26 mouse cellular contexts compared by ENCODE assay signal in genomic region chr7:117698551-117699114, GRCm38 (mm10).
DNase-seq lines count a peak whose midpoint lies in the region; ATAC-seq lines count a peak whose summit lies in the region.
"Had no signal": no experiment of that assay in that cellular context is flagged by ENCODE, and none has a peak within 500 bp of the region (broad histone marks: within the 10 kb centered on the region; RNA-seq: fewer than 3 reads in every experiment).

No protein-coding gene starts in this region.

- H3K27ac ChIP-seq in forebrain, embryonic 13.5 days, result 0 out of 2 replicates have a peak overlapping the region, but pooled peaks have one; percentile 78
- no peak overlapping the region for H3K27ac ChIP-seq in forebrain, embryonic 10.5 days
- H3K27ac ChIP-seq: embryonic facial prominence, embryonic 12.5 days; embryonic facial prominence, embryonic 15.5 days; gastrocnemius, adult 2 months had no signal

- 95% methylated on average over 1 of the region's 1 CpGs for WGBS in forebrain, embryonic 13.5 days
- WGBS in forebrain, embryonic 10.5 days, result 98% methylated on average over 1 of the region's 1 CpGs

- no peak overlapping the region for H3K4me2 ChIP-seq in forebrain, embryonic 13.5 days
- H3K4me2 ChIP-seq: embryonic facial prominence, embryonic 12.5 days; embryonic facial prominence, embryonic 15.5 days; heart, embryonic 11.5 days; hindbrain, embryonic 12.5 days had no signal

- no peak overlapping the region for H3K4me3 ChIP-seq in forebrain, embryonic 13.5 days
- H3K4me3 ChIP-seq in forebrain, embryonic 10.5 days, result no peak overlapping the region
- H3K4me3 ChIP-seq: embryonic facial prominence, embryonic 12.5 days; embryonic facial prominence, embryonic 15.5 days; forebrain, embryonic 12.5 days; gastrocnemius, adult 2 months; hindbrain, embryonic 12.5 days; hindbrain, embryonic 15.5 days had no signal

- DNase-seq in forebrain, embryonic 10.5 days (ENCODE audit: extremely low spot score, low spot score), result no peak
- DNase-seq in left cerebral cortex, adult 11 months (ENCODE audit: low spot score), result peak; percentile 17
- DNase-seq in left cerebral cortex, adult 18-20 months (ENCODE audit: low spot score in 2 of 2), result no peak
- peak; percentile 13 for DNase-seq in right cerebral cortex, adult 18-20 months
- no peak for DNase-seq in right cerebral cortex, postnatal 36 days (ENCODE audit: low spot score in 2 of 2)
- DNase-seq in telencephalon, adult 2 months (ENCODE audit: low read depth, low spot score), result peak; percentile 50
- no peak for DNase-seq in layer of hippocampus, adult 18-20 months (ENCODE audit: low spot score in 2 of 2)
- DNase-seq: adrenal gland, postnatal 10 days; adrenal gland, postnatal 36 days; B cell, adult 2 months; cerebellum, adult 11 months; cerebellum, adult 2 months; cerebellum, adult 9-11 months; cerebellum, postnatal 25 days; gastrocnemius, adult 2 months; gastrocnemius, postnatal 14 days; heart, adult 11 months had no signal

- no peak for ATAC-seq in forebrain, embryonic 13.5 days
- ATAC-seq: Patski had no signal

- no peaks in the 10 kb centered on the region for H3K9me3 ChIP-seq in forebrain, embryonic 13.5 days (replicated peaks)
- H3K9me3 ChIP-seq in forebrain, embryonic 10.5 days, result no peaks in the 10 kb centered on the region
- H3K9me3 ChIP-seq: embryonic facial prominence, embryonic 12.5 days; embryonic facial prominence, embryonic 15.5 days; forebrain, embryonic 12.5 days; hindbrain, embryonic 12.5 days; hindbrain, embryonic 15.5 days had no signal

- no peaks in the 10 kb centered on the region for H3K27me3 ChIP-seq in forebrain, embryonic 13.5 days
- H3K27me3 ChIP-seq in forebrain, embryonic 10.5 days (ENCODE audit: poor library complexity, severe bottlenecking), result no peaks in the 10 kb centered on the region
- H3K27me3 ChIP-seq: embryonic facial prominence, embryonic 12.5 days; embryonic facial prominence, embryonic 15.5 days; forebrain, embryonic 12.5 days; hindbrain, embryonic 12.5 days; hindbrain, embryonic 15.5 days; Patski had no signal

- H3K4me1 ChIP-seq in forebrain, embryonic 13.5 days, result peaks cover 18% of the 10 kb centered on the region
- H3K4me1 ChIP-seq in forebrain, embryonic 10.5 days, result peaks cover 24% of the 10 kb centered on the region

- no peak overlapping the region for H3K9ac ChIP-seq in forebrain, embryonic 13.5 days
- H3K9ac ChIP-seq: embryonic facial prominence, embryonic 12.5 days; embryonic facial prominence, embryonic 15.5 days; forebrain, embryonic 12.5 days; hindbrain, embryonic 12.5 days; hindbrain, embryonic 15.5 days had no signal

- H3K36me3 ChIP-seq in forebrain, embryonic 13.5 days (ENCODE audit: poor library complexity, severe bottlenecking), result no peaks in the 10 kb centered on the region
- H3K36me3 ChIP-seq in forebrain, embryonic 10.5 days (replicated peaks), result no peaks in the 10 kb centered on the region
- H3K36me3 ChIP-seq: embryonic facial prominence, embryonic 12.5 days; embryonic facial prominence, embryonic 15.5 days; forebrain, embryonic 12.5 days; G1E; hindbrain, embryonic 12.5 days; hindbrain, embryonic 15.5 days had no signal

Comparison
In these comparisons a context has a peak if more than half of its experiments do, and no peak if none do; other contexts are left out.
1. DNase-seq: peak in left cerebral cortex, adult 11 months (single experiment), right cerebral cortex, adult 18-20 months (single experiment) and telencephalon, adult 2 months (single experiment); none in forebrain, embryonic 10.5 days (single experiment), left cerebral cortex, adult 18-20 months (0 of 2), right cerebral cortex, postnatal 36 days (0 of 2) and layer of hippocampus, adult 18-20 months (0 of 2).